Mouse (Mus musculus) induced T-regulatory cell, adult 2 months (primary cell): Measurements from ENCODE around the gene Ehd1.
"Not testable (repeated sequence)": the region's sequence is repeated elsewhere in the genome, so short reads cannot be mapped to it uniquely, and the experiment has no call there.

Experiments
- DNase-seq: peaks from one replicate; pipeline ENCODE4 v3.0.0-alpha.2; 2012; ENCODE audit warnings: low read depth

Ehd1 gene

GRCm38 (mm10) chr19:6300402-6300841 lies 23.9 kb downstream of the Ehd1 start:
- no peak for DNase-seq

GRCm38 (mm10) chr19:6302114-6302513 lies 25.6 kb downstream of the Ehd1 start:
- no peak for DNase-seq

- DNase-seq = no peak
Measured at GRCm38 (mm10) chr19:6302522-6302921, 26.0 kb downstream of the Ehd1 start.

DNA sequence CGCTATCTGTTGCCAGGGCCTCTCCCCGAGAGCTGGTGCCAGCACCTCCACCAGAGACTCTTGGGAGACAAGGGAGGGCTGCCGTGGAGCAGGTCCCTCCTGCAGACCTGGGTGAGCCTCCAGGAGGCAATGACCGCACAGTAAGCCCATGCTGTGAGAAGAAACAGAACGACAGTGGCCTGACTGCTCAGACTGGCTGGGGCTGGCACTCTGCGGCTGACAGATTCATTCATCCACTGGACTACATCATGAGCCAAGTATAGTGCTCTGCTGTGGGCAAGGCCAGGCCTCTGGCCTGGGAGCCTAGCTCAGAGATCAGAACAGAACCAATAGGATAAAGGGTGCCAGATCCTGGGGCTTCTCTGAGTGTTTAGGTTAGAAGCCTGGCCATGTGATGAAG lies 27.3 kb downstream of the Ehd1 start:
- DNase-seq = no peak

- DNase-seq = peak; percentile 96
Measured at GRCm38 (mm10) chr19:6304787-6305516, 28.4 kb downstream of the Ehd1 start.

DNA sequence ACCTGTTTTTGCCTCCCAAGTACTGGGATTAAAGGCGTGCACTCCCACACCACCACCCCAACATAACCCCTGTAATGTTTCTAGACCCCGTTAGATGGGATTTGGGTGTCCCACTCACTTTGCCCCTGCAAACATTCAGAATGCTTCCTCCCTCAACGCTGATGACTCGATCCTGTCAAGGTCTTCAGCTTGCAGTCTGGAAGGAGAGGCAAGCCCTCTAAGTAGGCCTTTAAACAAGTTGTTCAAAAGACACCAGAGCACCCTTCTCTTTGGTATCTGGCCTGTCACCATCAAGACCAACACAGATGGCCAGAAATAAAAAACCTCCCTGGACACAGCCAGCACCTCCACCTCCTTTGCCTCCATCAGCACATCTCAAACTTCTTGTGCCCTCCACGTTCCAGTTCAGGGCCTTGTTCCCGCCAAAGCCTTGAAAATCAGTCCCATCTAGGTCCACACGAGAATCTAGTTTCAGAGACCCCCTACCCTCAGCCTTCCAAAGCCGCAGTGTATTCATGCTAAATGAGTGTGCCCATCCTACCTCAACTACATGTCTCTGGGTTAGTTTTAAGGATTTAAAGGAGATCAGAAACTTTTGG lies 29.1 kb downstream of the Ehd1 start:
- DNase-seq = no peak

- peak; percentile 90 for DNase-seq
Measured at GRCm38 (mm10) chr19:6306137-6306551, 29.6 kb downstream of the Ehd1 start, which contains the start of gene Cdc42bpg. Cdc42bpg (plus strand) TSS chr19:6306456.

DNA sequence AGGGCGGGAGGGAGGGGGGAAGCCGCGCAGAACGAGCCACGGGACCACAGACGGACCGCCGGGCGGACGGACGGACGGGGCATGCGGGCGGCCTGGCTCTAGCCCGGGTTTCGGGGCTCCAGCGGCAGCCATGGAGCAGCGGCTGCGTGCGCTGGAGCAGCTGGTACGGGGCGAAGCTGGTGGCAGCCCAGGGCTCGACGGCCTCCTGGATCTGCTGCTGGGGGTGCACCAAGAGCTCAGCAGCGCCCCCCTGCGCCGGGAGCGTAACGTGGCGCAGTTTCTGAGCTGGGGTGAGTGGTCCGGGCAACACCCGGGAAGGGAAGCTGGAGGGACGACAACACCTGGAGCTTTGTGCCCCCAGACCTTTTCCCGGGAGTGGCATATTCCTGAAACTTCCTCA lies 30.1 kb downstream of the Ehd1 start:
- peak; percentile 87 for DNase-seq

GRCm38 (mm10) chr19:6307733-6308531 lies 31.4 kb downstream of the Ehd1 start:
- no peak for DNase-seq

- DNase-seq = no peak
Measured at GRCm38 (mm10) chr19:6310181-6310580, 33.7 kb downstream of the Ehd1 start.

- DNase-seq = not testable (repeated sequence)
Measured at GRCm38 (mm10) chr19:6311783-6312182, 35.3 kb downstream of the Ehd1 start.

- DNase-seq = no peak
Measured at GRCm38 (mm10) chr19:6313796-6314195, 37.3 kb downstream of the Ehd1 start.

DNA sequence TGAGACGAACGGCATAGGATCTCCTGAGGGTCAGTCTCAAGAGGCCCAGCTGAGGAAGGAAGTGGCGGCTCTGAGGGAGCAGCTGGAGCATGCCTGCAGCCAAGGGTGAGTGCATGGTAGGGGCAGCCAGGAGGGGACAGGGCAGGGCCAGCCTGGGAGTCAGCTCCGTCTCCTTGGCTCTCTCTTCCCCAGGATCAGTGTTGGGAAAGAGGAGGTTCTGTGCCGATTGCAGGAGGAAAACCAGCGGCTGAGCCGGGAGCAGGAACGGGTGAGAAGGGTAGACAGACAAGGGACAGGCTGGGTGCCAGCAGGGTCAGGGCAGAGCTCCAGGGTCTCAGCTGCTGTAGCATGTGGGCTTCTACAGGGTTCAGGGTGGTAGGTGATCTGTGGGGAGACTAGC lies 38.0 kb downstream of the Ehd1 start:
- no peak for DNase-seq

DNA sequence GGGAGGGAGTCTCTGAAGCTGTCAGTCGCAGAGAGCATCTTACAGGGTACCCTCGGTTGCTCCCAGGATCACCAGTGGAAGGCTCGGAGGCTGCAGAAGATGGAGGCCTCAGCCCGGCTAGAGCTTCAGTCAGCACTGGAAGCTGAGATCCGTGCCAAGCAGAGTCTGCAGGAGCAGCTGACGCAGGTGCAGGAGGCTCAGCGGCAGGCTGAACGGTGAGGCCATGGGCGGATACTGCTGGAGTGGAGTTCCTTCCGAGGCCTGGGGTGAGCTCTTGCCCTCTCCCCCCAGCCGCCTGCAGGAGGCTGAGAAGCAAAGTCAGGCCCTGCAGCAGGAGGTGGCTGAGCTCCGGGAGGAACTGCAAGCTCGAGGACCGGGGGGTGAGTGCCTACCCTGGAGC lies 39.0 kb downstream of the Ehd1 start:
- no peak for DNase-seq

- no peak for DNase-seq
Measured at GRCm38 (mm10) chr19:6318145-6318544, 41.6 kb downstream of the Ehd1 start.

DNA sequence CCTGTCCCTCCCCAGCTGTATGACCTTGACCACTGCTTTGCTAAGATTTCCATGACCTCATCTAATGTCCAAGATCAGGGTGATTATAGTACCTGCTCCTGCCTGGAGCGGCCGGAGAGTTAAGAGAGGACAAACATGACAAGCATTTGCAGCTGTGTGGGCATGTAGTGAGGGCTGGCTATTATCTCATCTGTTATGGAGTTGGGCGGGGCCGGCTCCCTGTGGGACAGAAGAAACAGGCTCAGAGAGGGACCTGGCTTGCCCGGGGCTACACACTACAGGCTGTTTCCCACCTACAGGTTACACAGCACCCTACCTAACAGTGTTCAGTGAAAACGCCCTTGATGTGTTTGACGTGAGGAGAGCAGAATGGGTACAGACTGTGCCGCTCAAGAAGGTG lies 44.8 kb downstream of the Ehd1 start:
- DNase-seq = no peak

GRCm38 (mm10) chr19:6321786-6322621 lies 45.5 kb downstream of the Ehd1 start:
- no peak for DNase-seq

- DNase-seq = no peak
Measured at GRCm38 (mm10) chr19:6324751-6325150, 48.2 kb downstream of the Ehd1 start.

DNA sequence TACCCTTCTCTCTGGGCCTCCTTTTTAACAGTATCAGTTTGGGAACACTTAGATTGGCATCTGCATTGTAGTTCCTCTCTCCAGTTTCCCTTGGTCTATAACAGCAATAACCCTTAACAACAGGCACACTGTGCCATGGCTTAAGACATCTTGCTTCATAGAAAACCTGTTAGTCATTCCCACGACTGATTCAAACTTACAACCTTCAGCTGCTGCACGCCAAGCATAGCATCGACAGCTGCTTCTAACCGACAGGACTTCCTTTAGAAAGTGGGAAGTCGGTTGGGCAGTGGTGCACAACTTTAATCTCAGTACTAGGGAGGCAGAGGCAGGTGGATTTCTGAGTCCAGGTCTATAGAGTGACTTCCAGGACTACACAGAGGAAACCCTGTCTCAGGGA lies 54.7 kb downstream of the Ehd1 start:
- DNase-seq = no peak

DNA sequence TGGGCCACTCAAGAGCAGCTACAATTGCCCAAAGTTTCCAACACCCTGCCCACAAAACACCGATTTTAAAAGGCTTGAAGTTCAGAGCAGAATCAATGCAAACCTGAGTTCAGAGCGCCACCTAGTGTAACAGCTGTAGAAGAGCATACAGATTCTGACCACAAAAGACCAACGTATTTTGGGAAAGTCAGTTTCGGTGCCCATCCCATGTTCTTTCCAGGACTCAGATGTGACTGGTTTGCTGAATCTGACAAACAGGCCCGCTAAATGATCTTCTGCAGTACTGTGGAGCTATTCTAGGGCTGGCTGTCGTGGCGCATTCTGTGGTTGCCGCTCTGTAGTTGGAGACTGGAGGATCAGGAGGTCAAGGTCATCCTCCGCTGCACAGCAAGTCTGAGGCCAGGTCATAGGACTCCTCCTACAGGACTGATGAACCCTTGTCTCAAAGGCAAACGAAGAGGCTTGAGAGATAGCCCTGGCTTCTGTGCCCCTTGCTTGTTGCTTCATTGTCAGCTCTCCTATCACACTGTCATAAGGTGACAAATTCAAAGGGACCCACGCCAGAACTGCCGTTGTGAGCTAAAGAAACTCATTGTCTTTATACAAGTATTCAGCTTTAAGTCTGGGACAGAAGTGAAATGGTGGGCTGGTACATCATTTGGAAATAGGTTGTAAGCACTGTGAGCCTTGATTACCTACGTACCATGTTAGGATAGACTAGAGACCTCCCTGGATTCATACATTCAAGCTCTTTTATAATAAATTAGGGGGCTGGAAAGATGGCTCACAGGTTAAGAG lies 55.4 kb downstream of the Ehd1 start:
- peak; percentile 86 for DNase-seq
